Mouse (Mus musculus) megakaryocyte-erythroid progenitor cell, adult 5-6 weeks (primary cell): ENCODE measurements around the gene Prdx3. TPM values are rescaled to one million over a fixed set of nuclear protein-coding genes. Genes with fewer than 3 reads are reported as not detected.
"Not testable (repeated sequence)": the region's sequence is repeated elsewhere in the genome, so short reads cannot be mapped to it uniquely, and the experiment has no call there.

Source experiments
- ATAC-seq: replicated peaks from 2 replicates; pipeline ENCODE4 v1.8.0; 2016; ENCODE audit warnings: mild to moderate bottlenecking, inconsistent platforms; ENCODE audit not compliant: severe bottlenecking, poor library complexity, low FRiP score, low TSS enrichment
- total RNA-seq, 2 experiments: library from RNA; stranded (forward) in 1 of 2; stranded (reverse) in 1 of 2; fragments of 200-1000, 215-1000 nt in 1 of 2; fragments of >200 nt in 1 of 2; fragmentation: Nextera tagmentation in 1 of 2; gene quantifications; 2 replicates each; pipeline ENCODE4 v1.2.3; 2014 to 2017

The Prdx3 gene
- total RNA-seq, 2 experiments from 2014 or later: 200 to 245 TPM

GRCm38 (mm10) chr19:60872272-60872671, 2.1 kb downstream of the Prdx3 start:
- ATAC-seq: peak; percentile 65

DNA sequence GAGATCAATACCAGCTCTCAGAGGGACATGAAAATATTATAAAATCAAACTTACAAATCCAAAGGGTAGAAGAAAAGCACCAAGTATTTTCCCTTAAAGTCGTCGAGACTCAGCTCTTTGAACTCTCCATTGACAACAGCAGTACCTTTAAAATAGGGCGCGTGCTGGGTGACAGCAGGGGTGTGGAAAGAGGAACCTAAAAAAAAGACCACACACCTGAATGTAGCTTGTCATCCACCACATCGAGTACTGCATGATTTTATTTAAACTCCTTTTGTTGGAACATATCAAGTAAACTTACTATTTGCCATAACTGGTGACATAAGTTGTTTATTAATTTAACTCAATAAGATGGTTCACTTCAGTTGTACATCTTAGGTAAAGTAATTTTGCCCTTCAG, 3.0 kb downstream of the Prdx3 start:
- ATAC-seq: no peak

DNA sequence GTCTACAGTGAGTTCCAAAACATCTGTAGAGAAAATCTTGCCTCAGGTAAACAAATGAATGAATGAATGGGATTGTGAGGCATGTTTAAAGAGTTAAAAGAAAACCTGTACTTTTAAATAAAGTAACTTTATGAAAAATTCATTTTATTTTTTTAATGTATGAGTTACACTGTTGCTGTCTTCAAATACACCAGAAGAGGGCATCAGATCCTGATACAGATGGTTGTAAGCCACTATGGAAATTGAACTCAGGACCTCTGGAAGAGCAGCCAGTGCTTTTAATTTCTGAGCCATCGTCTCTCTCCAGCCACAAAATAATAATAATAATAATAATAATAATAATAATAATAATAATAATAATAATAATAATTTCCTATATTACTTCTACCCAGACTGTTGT, 3.9 kb downstream of the Prdx3 start:
- ATAC-seq: no peak

DNA sequence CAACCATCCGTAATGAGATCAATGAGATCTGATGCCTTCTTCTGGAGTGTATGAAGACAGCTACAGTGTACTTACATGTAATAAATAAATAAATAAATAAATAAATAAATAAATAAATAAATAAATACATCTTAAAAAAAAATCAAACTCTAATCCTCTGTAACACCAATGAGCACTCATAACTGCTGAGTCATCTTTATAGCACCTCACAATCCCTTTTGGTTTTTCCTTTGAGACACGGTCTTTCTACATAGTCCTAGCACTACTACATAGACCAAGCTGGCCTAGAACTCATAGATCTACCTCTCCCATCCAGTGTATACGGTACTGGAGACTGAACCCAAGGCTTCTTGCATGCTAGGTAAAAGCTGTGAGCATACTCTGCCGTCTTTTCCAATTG, 8.2 kb downstream of the Prdx3 start:
- ATAC-seq: not testable (repeated sequence)

DNA sequence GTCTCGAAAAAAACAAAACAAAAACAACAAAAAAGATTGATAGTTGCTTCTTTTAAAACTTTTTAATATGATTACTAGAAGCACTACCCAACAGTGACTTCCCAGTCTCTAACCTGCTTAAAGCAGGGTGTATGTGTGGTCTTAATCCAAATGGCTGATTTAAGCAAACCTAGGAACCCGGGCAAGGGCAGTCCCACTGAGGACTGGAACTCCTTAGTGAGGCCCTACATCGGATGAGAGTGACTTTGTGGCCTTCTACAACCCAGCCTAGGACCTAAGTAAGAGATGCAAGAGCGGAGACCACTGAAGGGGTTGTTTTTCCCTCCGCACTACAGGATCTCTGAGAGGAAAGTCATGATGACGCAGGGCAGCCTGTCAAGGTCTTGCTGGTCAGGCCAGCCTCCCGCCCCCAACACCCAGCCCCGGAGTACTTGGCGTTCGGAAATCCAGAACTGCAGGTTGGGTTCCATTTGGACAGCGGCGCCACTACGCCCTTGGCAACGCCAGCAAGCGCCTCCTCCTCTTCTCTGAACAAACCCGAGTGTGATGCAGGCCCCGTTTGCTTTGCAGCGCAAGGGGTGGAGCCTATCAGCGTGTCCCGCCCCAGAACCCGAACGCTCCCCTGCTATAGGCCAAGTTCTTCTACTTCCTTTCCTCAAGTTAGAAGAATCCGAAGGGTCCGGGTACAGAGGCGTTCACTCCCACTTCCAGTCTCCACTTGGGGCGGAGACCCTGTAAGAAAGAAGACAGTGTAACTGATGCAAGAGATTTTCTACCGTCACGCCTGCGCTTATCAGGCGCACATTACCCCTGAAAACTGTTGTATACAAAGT, 13.3 kb downstream of the Prdx3 start, which contains the start of gene Sfxn4:
TSS of gene Sfxn4 (minus strand) at position 612 of the 833 bp plus-strand sequence.
- ATAC-seq: peak; percentile 100

GRCm38 (mm10) chr19:60845731-60846130, 28.6 kb downstream of the Prdx3 start:
- no peak for ATAC-seq

DNA sequence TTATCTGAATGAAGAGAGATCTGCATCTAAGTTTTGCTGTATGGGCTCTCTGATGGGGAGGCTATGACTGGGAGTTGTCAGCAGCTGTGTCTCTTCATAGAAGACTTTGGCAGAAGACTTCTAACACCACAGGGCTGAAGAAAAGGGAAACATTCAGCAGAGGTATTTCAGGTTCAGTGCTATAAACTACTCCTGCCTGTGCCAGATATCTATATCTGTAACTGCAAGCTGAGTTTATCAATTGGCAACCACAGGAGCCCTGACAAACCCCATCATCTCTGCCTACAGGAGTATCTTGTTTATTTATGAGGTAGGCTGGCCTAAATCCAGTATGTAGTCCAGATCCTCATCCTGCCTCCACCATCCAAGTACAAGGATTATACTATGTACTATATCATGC, 31.0 kb downstream of the Prdx3 start:
- ATAC-seq: peak; percentile 94

- peak; percentile 91 for ATAC-seq
Measured at GRCm38 (mm10) chr19:60837747-60838146, 36.6 kb downstream of the Prdx3 start.

GRCm38 (mm10) chr19:60818677-60819076, 55.7 kb downstream of the Prdx3 start:
- ATAC-seq: no peak

Other genes with a start within 250 kb of the Prdx3 start
- gene Nanos1, start 118.6 kb downstream of the Prdx3 start, total RNA-seq (2014; fragmentation: Nextera tagmentation): 1.2 and 2.5 TPM in 2 replicates
- 1.2 and 1.5 TPM in 2 replicates for gene Nanos1, start 118.6 kb downstream of the Prdx3 start, total RNA-seq (2017)
- 344 and 346 TPM in 2 replicates for gene Eif3a, start 83.9 kb downstream of the Prdx3 start, total RNA-seq (2014; fragmentation: Nextera tagmentation)
- 570 and 597 TPM in 2 replicates for gene Eif3a, start 83.9 kb downstream of the Prdx3 start, total RNA-seq (2017)
- 27.2 and 27.6 TPM in 2 replicates for gene Fam45a, start 63.0 kb downstream of the Prdx3 start, total RNA-seq (2014; fragmentation: Nextera tagmentation)
- 22.0 and 38.4 TPM in 2 replicates for gene Fam45a, start 63.0 kb downstream of the Prdx3 start, total RNA-seq (2017)
- 2.4 and 3.2 TPM in 2 replicates for gene Sfxn4, start 13.1 kb downstream of the Prdx3 start, total RNA-seq (2014; fragmentation: Nextera tagmentation)
- 2.8 and 4.2 TPM in 2 replicates for gene Sfxn4, start 13.1 kb downstream of the Prdx3 start, total RNA-seq (2017)
- 1.4 and 1.9 TPM in 2 replicates for gene Grk5, start 15.2 kb upstream of the Prdx3 start, total RNA-seq (2014; fragmentation: Nextera tagmentation)
- 2.1 and 4.0 TPM in 2 replicates for gene Grk5, start 15.2 kb upstream of the Prdx3 start, total RNA-seq (2017)